Mouse (Mus musculus) heart, postnatal 10 days (tissue): Measurements from ENCODE around the gene 1700008O03Rik. TPM values are rescaled to one million over a fixed set of nuclear protein-coding genes. Genes with fewer than 3 reads are reported as not detected.

Experiments used
- DNase-seq, 2 experiments: peaks; one replicate each; pipeline ENCODE4 v3.0.0; 2021
- intact Hi-C: fragments of 180-260 bp; cut with DNase I; formaldehyde crosslinking; loops from one replicate; pipeline ENCODE4 v1.15.1; 2025
- total RNA-seq, 2 experiments: library from RNA; stranded (reverse); gene quantifications; 2 replicates each; pipeline ENCODE4 v1.2.3; 2021

The 1700008O03Rik gene
- total RNA-seq, 2 experiments from 2014 or later: 0.40 TPM; not detected in 1

DNA sequence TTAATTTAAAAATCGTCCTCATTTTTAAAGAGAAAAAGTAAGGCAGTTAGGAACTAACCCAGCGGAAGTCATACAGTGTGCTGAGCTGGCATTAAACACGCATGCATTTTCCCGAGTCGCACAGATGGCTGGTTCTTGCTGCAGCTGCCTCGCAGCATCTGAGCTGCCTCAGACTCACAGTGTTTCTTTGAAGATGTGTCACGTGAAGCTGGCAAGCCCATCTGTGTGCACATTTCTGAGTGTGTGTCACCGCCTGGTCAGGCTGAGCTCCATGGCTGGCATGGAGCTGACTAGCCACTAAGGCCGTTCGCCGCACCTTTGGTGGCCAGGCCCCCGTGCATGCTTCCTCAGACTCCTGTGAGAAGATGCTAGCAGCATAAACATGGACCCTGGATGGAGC lies 3.1 kb downstream of the 1700008O03Rik start:
- DNase-seq: no peak
- intact Hi-C loops: no loop called here

DNA sequence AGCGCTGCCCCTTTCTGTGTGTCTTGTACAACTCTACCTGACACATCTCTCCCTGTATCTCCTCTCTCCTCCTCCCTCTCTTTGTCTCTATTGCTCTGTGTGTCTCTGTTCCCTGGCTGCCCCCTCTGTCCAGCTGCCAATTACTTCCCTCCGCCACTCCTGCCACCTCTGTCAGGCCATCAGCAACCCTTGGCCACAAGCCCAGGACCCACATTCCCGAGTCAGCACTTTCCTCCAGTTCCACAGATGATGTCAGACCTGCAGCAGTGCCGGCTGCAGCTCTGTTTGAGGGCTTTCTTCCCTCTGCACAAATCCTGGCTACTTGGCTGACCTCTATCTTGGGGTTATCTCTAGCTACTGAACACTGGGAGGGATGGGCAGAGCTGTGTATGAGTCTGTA lies 7.3 kb downstream of the 1700008O03Rik start:
- intact Hi-C loops: no loop called here
- DNase-seq: peak; percentile 81

DNA sequence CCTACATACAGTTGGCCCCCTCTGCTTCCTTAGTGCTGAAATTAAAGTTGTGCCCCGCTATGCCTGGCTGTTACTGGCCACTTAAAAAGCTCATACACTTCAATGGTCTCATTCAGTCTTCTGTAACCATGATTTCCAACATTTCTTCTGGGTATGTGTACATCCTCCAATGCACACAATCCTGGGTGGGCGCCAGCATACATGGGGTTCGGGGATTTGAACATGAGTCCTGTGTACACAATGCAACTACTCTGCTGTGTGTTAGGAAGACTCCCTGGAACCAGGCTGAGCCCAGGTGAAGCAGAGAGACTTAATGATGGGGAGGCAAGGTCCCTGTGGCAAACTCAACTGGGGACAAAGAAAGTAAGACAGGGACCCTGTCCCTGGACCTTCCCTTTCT lies 9.8 kb downstream of the 1700008O03Rik start:
- intact Hi-C loops: no loop called here

DNA sequence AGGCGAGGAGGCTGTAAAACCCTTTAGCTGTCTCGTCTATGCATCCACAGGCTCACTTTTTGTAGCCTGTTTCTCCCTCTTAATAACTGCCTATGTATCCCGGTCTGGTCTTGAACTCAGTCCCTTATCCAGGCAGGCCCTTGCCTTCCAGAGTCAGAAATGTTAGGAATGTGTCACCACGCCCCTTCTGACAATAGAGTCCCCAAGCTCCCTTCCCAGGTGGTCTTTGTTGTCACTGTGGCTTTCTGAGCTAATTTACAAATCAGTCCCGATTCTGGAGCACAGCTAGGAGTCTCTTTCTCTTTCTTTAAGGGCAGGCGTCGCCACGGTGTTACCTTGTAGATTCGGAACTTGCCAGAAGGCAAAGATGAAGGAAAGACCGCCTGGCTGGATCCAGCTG lies 10.4 kb downstream of the 1700008O03Rik start:
- DNase-seq: no peak
- intact Hi-C loops: no loop called here

More for the DNA sequence above, 9.8 kb downstream of the 1700008O03Rik start:
- no peak for DNase-seq

DNA sequence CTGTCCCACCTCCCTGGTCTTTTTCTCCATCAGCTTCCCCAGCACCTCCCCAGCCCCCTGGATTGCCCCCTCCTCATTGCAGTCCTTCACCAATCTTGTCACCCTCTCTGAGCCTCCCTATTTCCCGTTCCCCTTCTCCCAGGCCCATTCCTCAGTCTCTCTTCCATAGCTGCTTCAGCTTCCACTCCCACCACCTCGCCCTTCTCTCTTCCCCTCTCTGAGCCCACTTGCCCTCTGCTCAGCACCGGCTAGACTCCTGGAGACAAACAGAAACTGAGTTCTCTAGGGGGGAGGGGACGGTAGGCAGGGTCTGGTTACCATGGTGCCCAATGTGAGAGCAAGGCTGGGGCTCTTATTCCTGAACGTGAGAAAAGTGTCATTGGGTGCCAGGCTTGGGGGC lies 10.9 kb downstream of the 1700008O03Rik start:
- intact Hi-C loops: loop anchor here (5.0 kb wide), 1 partner anchor 93 kb away; the partner anchor contains the start of genes Aspdh and Josd2

DNA sequence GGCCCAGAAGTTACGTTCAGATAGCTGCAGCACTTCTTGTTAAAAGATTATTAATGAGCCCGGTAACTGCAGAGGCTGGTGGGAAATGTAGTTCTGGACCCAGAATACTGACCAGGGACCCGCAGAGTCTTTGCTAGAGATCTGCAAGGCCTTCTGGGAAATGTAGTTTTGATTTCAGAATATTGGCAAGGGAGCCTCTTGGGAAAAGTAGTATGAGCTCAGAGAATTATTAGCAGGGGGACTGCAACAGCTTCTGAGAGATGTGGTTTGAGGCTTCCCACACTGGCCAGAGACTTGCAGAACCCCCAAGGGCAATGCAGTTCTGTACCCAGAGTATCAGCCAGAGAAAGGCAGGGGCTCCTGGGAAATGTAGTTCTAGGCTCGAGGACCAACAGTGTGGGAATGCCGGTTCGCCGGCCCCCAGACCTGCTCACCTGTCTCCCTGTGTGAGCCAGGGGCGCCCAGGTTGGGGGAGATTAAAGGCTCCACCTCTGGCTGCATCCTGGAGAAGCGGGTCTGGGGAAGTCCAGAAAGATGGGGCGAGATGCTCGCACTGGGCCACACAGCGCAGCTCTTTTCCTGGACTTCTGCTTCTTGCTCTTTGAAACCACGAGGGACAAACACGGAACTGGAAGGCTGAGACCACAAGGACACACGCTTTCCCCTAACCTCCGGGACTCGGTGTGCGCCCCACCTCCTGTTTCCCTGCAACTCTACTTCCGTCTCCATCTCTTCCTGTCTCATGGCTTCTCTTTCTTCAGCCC lies 11.5 kb downstream of the 1700008O03Rik start:
- DNase-seq: peak; percentile 90 to 93
- intact Hi-C loops: loop anchor here (5.0 kb wide), 1 partner anchor 93 kb away; the partner anchor contains the start of genes Aspdh and Josd2

More for the DNA sequence above, 10.9 kb downstream of the 1700008O03Rik start:
- DNase-seq: no peak

DNA sequence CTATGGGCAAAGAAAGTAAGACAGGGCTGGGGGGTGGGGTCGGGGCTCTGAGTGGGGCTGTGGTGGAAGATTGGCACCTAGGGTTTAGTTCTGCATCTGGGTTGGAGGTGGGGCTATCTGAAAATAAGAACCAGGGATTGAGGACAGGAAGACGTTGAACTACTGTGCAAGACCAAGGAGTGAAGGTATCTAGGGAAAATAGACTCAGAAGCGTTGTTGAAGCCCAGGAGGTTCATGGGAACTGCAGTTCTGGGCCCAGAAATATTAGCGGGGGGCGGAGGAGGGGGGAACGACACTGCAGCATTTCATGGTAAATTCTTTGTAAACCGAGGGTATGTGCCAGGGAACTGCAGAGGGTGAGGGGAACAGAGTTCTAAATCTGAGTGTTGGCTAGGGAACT lies 12.2 kb downstream of the 1700008O03Rik start:
- intact Hi-C loops: loop anchor here (5.0 kb wide), 1 partner anchor 94 kb away; the partner anchor contains the start of genes Aspdh and Josd2
- no peak for DNase-seq

DNA sequence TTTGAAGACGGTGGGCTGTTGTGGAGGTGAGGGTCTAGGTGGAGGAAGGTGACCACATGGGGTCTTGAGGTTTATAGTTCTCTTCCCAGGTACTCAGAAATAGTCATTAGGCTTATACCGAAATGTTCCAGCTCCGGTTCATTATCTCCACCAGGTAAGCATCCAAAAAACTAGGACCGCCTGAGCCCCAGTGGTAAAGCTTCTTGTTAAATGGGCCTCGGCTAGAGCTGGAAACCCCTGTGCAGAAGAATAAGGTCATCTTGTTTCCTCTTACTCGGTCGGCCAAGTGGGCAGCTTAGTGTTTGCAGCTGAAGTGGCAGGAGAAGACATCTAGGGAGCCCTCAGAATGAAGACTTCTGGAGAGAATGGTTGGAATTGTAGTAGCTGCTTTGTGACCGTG lies 12.9 kb downstream of the 1700008O03Rik start:
- intact Hi-C loops: loop anchor here (5.0 kb wide), 1 partner anchor 95 kb away; the partner anchor contains the start of genes Aspdh and Josd2

DNA sequence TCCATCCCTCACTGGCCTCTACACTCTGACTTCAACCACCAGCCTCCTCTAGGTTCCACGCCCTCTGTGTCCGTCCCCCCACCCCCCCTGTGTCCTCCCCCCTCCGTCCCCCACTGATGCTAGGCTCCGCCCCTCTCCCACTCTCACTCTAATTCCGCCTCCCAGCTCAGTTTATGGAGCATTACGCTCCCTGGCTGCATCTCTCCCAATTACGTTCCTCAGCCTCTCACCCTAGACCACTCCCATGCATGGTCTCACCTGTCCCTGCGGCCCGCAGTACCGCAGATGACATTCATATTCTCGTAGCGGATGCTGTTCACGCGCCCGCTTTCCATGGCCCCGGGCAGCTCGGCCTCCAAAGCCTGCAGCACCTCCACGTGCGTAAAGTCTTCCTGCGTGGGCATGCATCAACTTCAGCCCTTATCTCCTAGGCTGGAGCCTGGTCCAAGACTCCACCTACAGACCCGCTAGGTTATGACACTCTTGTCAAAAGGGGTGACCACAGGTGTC lies 24.8 kb downstream of the 1700008O03Rik start:
- intact Hi-C loops: no loop called here

More for the DNA sequence above, 12.9 kb downstream of the 1700008O03Rik start:
- no peak for DNase-seq

DNA sequence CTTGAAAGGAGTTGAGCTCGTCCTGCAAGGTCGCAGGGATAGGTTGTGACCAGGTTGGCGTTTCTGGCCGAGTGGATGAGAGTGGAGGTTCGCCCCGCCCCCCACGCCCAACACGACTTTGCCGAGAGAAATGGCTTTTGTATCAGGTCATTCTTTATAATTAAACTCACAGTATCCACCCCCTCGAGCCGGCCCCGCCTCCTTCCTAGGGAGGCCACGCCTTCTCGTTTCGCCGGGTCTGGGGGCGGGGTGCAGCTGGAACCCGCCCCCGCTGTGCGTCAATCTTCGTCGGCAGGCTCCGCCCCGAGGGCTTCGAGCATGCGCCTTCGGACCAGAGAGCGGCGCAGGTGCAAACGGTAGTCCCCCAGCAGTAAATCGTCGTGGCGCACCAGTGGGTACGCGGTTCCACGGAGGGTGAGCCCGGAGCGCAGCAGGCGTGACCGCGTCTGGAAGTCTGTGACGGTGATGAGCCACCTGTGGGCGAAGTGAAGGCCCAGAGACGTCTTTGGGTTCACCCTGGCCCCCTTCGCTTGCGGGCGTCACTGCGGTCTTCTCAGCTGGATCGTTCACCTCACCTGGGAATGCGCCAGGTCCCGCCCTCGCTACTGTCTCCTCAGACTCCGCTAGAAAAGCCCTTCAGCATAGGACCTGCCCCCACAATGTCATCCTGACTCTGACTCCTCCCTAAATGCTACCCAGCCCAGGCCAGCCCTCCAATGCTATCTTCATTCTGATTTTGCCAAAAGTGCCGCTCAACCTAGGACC lies 25.5 kb downstream of the 1700008O03Rik start:
- DNase-seq: peak; percentile 94
- intact Hi-C loops: no loop called here

More for the DNA sequence above, 24.8 kb downstream of the 1700008O03Rik start:
- no peak for DNase-seq

DNA sequence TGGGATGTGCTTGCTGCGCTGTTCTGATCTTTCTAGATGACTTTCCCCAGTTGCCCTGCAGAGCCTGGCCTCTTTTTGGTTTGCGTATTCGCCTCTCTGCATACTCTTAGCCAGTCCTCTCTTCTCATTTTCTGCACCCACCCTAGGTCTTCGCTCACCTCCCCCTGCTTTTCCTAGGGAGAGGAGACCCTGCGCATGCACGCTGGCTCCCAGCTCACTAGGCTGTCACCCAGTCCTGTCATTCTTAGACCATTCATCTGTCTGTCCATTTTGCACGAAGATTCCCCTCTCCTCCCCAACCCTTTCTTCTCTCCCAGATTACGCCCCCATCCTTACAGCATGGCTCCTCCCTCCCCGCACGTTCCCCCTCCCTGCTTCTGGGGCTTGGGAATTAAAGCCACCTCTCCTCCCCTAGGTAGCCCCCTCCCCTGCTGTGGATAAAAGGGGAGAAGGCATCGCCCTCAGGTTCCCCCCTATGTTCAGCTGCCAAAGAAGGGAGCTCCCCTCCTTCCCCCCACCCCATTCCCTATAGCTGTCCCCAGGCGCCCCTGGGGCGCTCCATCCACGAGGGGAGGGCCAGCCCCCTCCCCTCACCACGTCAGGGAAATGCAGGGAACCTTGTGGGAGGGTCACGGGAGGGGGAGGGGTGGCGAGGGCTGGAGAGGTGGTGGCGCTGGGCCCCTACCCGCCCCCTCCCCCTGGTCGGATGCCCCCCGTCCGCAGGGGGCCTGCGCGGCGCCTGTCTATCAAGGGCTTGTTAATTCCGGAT lies 26.6 kb downstream of the 1700008O03Rik start:
- intact Hi-C loops: no loop called here
- DNase-seq: no peak

DNA sequence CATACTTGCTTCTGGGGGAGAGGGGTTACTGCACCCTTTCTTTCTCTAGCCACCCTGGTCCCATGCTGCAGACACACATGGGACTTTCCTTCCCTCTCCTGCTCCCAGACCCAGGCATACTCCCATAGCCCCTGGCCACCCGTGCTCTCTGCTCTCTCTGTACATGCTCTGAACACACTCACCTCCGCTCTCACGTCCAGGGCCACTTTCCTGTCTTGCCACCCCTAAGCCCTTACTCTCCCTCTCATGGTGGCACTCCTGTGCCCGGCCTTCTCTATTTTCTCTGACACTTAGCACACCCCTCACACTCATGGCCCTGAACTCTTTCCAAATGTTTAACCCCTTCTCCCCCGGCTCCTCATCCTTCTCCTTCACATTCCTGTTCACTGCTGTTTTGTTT lies 27.6 kb downstream of the 1700008O03Rik start:
- intact Hi-C loops: no loop called here
- no peak for DNase-seq

DNA sequence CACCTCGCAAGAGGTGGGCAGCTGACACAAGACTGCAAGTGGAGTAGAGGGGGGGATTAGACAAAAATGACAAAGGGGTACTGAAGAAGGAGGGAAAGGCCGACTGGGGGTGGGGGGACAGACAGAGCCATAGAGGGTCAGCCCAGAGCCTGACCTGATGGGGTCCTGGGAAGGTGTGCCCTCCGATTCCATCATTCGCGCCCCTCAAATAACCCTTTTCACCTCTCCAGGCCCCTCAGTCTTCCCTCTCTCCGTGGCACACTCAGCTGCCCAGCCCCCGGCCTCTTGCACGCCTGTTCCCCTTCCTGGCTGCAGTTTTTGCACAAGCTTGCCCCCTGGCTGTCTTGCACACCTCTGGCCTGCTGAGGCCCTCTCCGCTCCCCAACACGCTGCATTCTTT lies 28.1 kb downstream of the 1700008O03Rik start:
- no peak for DNase-seq
- intact Hi-C loops: no loop called here

DNA sequence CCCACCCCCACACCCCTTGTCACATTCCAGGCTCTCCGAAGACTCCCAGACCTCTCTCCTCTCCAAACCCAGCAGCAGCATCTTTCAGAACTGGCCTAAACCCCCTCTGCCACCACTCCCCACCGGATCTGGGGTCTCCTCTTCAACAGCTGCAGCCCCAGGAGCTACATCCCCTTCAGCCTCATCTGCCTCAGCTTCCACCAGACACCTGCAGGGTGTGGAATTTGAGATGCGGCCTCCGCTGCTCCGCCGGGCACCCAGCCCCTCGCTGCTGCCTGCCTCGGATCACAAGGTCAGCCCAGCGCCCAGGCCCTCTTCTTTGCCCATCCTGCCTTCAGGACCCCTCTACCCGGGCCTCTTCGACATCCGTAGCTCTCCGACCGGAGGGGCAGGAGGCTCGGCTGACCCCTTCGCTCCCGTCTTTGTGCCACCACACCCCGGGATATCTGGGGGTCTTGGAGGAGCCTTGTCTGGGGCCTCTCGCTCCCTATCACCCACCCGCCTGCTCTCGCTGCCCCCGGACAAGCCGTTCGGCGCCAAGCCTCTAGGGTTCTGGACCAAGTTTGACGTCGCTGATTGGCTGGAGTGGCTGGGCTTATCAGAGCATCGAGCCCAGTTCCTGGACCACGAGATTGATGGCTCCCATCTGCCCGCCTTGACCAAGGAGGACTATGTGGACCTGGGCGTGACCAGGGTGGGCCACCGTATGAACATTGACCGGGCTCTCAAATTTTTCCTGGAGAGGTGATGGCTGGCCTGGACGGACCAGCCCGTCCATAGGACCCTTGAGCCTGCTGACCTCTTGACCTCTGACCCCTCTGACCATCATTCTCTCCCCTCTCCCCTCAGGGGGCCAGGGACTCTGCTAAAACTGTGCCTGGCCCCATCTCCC lies 28.8 kb downstream of the 1700008O03Rik start:
- intact Hi-C loops: no loop called here
- DNase-seq: peak in 1 of 2 experiments; percentile 15

DNA sequence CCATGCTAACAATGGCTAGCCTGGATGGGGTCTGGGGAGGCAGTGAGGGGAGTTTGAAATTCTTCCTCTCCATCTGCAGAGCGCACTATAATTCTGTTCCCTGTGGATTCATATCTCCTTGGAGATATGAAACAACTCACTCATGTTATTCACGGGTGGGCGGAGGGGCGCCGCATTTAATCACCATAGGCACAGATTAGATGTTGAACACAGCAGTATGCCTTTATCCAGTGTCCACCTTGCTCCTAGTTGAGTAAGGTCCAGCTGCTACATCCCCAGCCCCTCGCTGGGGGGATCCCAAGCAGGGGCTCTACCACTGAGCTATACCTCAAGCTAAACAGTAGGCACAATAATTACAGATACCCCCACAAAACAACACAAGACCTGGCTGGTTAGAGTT lies 30.2 kb downstream of the 1700008O03Rik start:
- intact Hi-C loops: no loop called here
- DNase-seq: no peak

DNA sequence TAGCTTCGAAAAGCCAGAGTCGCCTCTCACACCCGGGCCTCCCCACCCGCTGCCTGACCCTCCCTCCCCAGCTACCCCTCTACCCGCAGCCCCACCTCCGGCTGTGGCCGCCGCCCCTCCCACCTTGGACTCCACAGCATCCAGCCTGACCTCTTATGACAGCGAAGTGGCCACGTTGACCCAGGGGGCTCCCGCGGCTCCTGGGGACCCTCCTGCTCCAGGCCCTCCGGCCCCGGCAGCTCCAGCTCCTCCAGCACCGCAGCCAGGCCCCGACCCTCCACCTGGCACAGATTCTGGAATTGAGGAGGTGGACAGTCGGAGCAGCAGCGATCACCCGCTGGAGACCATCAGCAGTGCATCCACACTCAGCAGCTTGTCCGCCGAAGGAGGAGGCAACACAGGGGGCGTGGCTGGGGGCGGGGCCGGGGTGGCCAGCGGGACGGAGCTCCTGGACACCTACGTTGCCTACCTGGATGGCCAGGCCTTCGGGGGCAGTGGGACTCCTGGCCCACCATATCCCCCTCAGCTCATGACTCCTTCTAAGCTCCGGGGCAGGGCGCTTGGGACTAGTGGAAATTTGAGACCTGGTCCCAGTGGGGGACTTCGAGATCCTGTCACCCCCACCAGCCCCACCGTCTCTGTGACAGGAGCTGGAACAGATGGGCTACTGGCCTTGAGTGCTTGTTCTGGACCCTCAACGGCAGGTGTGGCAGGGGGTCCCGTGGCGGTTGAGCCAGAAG lies 31.8 kb downstream of the 1700008O03Rik start:
- DNase-seq: peak in 1 of 2 experiments; percentile 18
- intact Hi-C loops: loop anchor here (5.0 kb wide), 1 partner anchor 51 kb away; no protein-coding TSS in a partner anchor

DNA sequence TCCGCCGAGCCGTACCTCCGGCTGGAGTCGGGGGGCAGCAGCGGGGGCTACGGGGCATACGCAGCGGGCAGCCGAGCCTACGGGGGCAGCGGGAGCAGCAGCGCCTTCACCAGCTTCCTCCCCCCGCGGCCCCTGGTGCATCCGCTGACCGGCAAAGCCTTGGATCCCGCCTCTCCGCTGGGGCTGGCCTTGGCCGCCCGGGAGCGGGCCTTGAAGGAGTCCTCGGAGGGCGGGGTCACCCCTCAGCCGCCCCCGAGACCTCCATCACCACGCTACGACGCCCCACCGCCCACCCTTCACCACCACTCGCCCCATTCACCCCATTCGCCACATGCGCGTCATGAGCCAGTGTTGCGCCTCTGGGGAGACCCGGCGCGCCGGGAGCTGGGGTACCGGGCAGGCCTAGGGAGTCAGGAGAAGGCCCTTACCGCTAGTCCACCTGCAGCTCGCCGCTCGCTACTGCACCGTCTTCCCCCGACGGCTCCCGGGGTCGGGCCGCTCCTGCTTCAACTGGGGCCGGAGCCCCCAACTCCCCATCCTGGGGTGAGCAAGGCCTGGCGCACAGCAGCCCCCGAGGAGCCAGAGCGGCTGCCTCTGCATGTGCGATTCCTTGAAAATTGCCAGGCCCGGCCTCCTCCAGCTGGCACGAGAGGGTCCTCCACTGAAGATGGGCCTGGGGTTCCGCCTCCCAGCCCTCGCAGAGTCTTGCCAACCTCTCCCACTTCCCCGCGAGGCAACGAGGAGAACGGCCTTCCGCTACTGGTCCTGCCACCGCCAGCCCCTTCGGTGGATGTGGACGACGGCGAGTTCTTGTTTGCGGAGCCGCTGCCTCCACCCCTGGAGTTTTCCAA lies 32.6 kb downstream of the 1700008O03Rik start:
- DNase-seq: no peak
- intact Hi-C loops: loop anchor here (5.0 kb wide), 1 partner anchor 51 kb away; no protein-coding TSS in a partner anchor
